Mouse (Mus musculus): ENCODE data around the gene Arl6ip4.

Arl6ip4 gene

GRCm38 (mm10) chr5:124155943-124156342 is 40.1 kb downstream of the Arl6ip4 start:
- DNase-seq (ENCODE audit: low spot score): no peak

- no peak for DNase-seq (ENCODE audit: low spot score)
Observed at GRCm38 (mm10) chr5:124158305-124158704, 42.4 kb downstream of the Arl6ip4 start.

- DNase-seq (ENCODE audit: low spot score): no peak
Observed at GRCm38 (mm10) chr5:124159453-124159852, 43.6 kb downstream of the Arl6ip4 start.

GRCm38 (mm10) chr5:124161831-124162230 is 45.9 kb downstream of the Arl6ip4 start:
- no peak for DNase-seq (ENCODE audit: low spot score)

- no peak for DNase-seq (ENCODE audit: low spot score)
Observed at GRCm38 (mm10) chr5:124162577-124162976, 46.7 kb downstream of the Arl6ip4 start.

GRCm38 (mm10) chr5:124163445-124163844 is 47.6 kb downstream of the Arl6ip4 start:
- no peak for DNase-seq (ENCODE audit: low spot score)

- DNase-seq (ENCODE audit: low spot score): no peak
Observed at GRCm38 (mm10) chr5:124165622-124166570, 50.0 kb downstream of the Arl6ip4 start.

- no peak for DNase-seq (ENCODE audit: low spot score)
Observed at GRCm38 (mm10) chr5:124166741-124167140, 50.9 kb downstream of the Arl6ip4 start.

GRCm38 (mm10) chr5:124167621-124168020 is 51.7 kb downstream of the Arl6ip4 start:
- no peak for DNase-seq (ENCODE audit: low spot score)

All from ovary, postnatal 10 days (tissue).